Mouse (Mus musculus) frontal cortex, postnatal 10 days (tissue): ENCODE data around the gene Usf2.

ENCODE experiments used
- DNase-seq, 2 experiments: peaks; one replicate each; pipeline ENCODE4 v3.0.0; 2022; ENCODE audit warnings: low spot score in 2 of 2, mixed read lengths in 1 of 2

Gene Usf2

DNA sequence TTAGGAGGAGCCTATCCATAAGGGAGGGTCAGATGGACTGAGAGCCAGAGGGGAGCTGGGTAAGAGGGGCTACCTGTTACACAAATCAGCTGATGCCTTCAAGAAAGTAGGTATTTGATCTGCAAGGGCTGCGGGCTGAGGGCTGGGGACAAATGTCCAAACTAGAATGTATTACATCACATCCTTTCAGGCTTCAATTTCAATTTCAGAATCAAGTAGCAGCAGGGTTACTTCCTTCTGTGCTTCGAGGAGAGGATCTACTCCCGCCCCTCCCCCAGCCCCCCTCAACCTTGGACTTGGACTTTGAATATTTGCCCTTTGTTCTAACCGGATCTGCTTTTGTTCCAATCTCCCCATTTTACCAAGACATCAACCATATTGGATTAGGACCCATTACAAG is 39.4 kb downstream of the Usf2 start:
- no peak for DNase-seq

DNA sequence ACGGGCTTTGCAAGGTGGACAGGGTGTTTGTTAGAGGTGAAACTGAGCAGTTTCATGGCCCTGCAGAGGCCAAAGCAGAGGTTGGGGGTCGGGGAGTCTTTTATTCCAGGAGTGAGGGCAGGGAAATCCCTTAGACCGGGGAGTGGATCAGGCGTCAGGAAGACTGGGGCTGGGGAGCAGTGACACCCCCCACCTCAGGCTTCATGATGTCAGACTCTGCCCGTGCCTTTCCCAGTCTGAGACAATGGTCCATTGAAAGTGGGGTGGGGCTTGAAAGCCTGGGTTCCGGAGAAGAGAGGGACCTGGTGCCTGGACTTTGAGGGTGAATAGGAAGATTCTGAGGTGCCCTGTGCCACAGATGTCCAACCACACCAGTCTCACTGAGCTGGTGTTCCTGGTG is 39.9 kb downstream of the Usf2 start:
- DNase-seq, result no peak

DNA sequence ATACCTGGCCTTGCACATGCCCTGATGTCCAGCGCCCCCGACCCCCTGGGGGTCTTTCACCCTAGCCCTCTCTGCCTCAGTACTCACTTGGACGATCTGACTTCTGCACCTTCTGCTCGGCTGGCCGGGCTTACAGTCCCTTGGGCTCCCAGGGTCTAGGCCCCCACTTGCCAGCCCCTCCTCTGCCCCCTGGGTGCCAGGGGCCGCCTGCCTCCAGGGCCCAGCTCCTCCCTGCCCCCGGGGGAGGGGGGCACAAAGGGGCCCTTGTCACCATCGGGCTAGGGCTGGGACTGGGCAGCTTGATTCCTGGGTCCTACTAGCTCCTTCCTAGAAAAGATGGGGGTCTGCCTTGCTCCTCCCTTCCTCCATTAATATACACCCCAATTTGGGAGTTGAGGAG is 41.9 kb downstream of the Usf2 start, which contains the start of gene Mag:
TSS of gene Mag (minus strand) at position 142 of the 400 bp plus-strand sequence.
- DNase-seq, result no peak

DNA sequence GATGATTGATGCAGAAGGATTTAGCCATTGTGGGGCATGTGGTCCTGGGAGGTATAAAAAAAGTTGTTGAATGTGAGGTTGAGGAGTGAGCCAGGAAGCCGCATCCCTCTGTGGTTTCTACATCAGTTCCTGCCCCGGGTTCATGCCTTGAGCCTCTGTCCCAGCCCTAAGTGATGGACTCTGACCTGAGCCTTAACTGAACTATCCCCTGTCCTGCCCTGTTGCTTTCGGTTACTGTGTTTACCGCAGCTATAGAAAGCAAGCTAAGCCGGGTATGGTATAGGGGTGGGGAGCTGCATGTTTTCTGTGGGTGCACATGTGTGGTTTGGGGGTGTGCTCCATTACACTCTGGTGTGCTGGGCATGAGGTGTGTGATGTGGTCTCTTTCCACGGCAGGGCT is 46.8 kb downstream of the Usf2 start:
- no peak for DNase-seq

DNA sequence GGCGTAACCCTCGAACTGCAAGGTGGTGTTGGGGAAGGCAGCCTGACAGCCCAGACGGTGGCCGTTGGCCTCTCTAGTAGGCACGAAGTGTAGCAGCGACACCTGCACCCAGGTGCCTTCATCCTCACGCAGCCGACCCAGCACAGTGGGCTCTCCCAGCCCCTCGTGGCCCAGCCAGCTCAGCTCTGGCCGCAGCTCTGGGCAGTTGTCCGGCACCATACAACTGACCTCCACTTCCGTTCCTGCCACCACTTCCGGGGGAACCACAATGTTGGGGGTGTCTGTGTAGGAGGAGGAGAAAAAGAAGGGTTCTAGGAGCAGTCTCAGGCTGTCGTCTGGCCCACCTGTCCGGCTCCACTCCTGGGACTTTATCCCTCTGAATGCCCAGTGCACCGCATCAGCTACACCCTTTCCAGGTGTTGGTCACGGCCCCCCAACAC is 47.6 kb downstream of the Usf2 start:
- DNase-seq, result no peak

DNA sequence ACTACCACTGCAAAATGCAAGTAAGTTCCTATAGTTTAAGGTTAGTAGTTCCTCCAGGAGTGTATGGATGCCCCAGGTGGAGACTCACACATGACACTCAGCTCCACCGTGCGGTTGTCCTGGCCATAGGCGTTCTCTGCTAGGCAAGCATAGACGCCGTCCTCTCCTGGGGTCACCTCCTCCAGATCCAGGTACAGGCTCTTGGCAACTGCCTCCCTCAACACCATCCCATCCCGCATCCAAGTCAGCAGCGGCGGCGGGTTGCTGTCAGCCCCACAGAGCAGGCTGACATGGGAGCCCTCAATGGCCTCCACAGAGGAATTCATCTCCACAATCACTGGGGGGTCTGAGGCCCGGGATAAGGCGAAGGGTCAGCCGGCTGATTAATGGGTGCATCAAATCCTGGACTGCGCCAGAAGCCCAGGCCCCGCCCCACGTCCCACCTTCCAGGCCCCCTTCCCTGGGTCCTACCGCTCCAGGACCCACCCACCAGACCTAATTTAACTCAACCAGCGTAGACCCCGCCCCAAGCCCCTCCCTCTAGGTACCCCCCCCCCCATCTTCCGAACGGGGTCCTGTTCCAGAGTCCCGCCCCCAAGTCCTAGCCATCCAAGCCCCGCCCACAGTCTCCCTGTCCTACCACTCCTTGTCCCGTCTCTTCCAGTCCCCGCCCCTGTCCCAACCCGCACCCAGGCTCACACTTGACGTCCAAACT is 48.2 kb downstream of the Usf2 start:
- no peak for DNase-seq

DNA sequence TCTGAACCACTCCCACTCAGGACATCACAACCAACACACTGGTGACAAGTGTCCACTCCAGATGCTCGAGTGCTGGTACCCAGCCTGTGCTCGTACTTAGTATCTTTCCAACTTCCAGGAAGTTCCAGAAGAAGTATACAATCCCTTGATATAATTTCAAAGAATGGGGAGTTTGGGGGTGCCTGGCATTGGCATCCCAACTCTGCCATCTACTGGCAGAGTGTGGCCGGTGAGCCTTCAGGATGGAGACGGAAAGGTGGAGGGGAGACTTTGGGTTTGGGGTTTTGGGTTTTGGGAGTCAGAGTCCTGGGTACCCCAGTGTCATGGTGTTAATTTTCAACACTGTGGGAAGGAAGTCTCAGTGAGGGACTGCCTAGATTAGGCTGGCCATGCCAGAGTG is 52.6 kb downstream of the Usf2 start:
- no peak for DNase-seq
